Mouse (Mus musculus) lung, adult 2 months (tissue): Measurements from ENCODE around the gene Tmem121. TPM values are rescaled to one million over a fixed set of nuclear protein-coding genes. Genes with fewer than 3 reads are reported as not detected.

Experiments
- DNase-seq: peaks from one replicate; pipeline ENCODE4 v3.0.0; 2022
- H3K4me1 ChIP-seq: fragments of 200-500 bp; 2 replicates; pipeline ENCODE4 v1.6.1; 2011; ENCODE audit warnings: low read length; ENCODE audit not compliant: control insufficient read depth, insufficient read depth
- H3K4me3 ChIP-seq: fragments of 200-500 bp; replicated peaks from 2 replicates; pipeline ENCODE3; 2011; ENCODE audit warnings: low read depth, mild to moderate bottlenecking, control low read depth, low read length; ENCODE audit errors: extremely low read depth
- CTCF ChIP-seq: fragments of 200-500 bp; IDR thresholded peaks from 2 replicates; pipeline ENCODE4 v1.5.1; 2011; ENCODE audit warnings: mild to moderate bottlenecking, low read length, control low read depth; ENCODE audit not compliant: insufficient read depth
- POLR2A ChIP-seq: fragments of 200-500 bp; IDR thresholded peaks from 2 replicates; pipeline ENCODE4 v1.6.1; 2011; ENCODE audit warnings: low read depth, mild to moderate bottlenecking, control low read depth, low read length, borderline replicate concordance; ENCODE audit errors: extremely low read depth
- WGBS: fragments of 180-500 bp; shearing (Covaris S2); methylation state at CpG from one replicate; pipeline ENCODE4 v1.1.7; 2018; 5-methylcytosine and 5-hydroxymethylcytosine counted together
- polyA plus RNA-seq: library from polyadenylated mRNA; depleted of rRNA; stranded (reverse); fragments of >200 nt; gene quantifications from 2 replicates; pipeline ENCODE4 v1.2.3, GENCODE M21; 2012

The Tmem121 gene
- polyA plus RNA-seq, 1 experiment: 0.52 TPM

GRCm38 (mm10) chr12:113155887-113156539 lies 29.7 kb upstream of the Tmem121 start, which contains the start of gene Tedc1:
Gene Tedc1, plus strand, starts transcription at chr12:113156421.
- TF ChIP-seq CTCF: peak; percentile 74
- peak; percentile 11; the same call in 1 of the 2 replicates for TF ChIP-seq POLR2A
- WGBS: under 1% methylated on average over 46 of the region's 46 CpGs
- H3K4me3 ChIP-seq: peak within 1 kb of the TSS; percentile 53
- peaks cover 11% of the 10 kb centered on the region for H3K4me1 ChIP-seq
- DNase-seq: peak; percentile 99

- no peak for DNase-seq
Observed at GRCm38 (mm10) chr12:113156540-113156929, 29.2 kb upstream of the Tmem121 start.

GRCm38 (mm10) chr12:113157002-113157401 lies 28.7 kb upstream of the Tmem121 start:
- no peak for TF ChIP-seq CTCF
- no peak for TF ChIP-seq POLR2A
- WGBS: 36% methylated on average over 8 of the region's 8 CpGs
- no peak for DNase-seq
- H3K4me1 ChIP-seq: peaks cover 7% of the 10 kb centered on the region
- no peak overlapping the region for H3K4me3 ChIP-seq

More at GRCm38 (mm10) chr12:113156540-113156929, 29.2 kb upstream of the Tmem121 start:
- peaks cover 7% of the 10 kb centered on the region for H3K4me1 ChIP-seq
- peak overlapping the region; percentile 53 for H3K4me3 ChIP-seq
- TF ChIP-seq POLR2A: no peak
- no peak for TF ChIP-seq CTCF
- WGBS: 2% methylated on average over 23 of the region's 23 CpGs

GRCm38 (mm10) chr12:113157521-113157920 lies 28.2 kb upstream of the Tmem121 start:
- DNase-seq: no peak
- 82% methylated on average over 8 of the region's 8 CpGs for WGBS
- peaks cover 7% of the 10 kb centered on the region for H3K4me1 ChIP-seq
- H3K4me3 ChIP-seq: no peak overlapping the region
- TF ChIP-seq CTCF (no peak), POLR2A (no peak)

- TF ChIP-seq CTCF: no peak
- no peak for TF ChIP-seq POLR2A
- DNase-seq: no peak
- 90% methylated on average over 8 of the region's 8 CpGs for WGBS
- no peak overlapping the region for H3K4me3 ChIP-seq
- H3K4me1 ChIP-seq: peaks cover 7% of the 10 kb centered on the region
Observed at GRCm38 (mm10) chr12:113157971-113158370, 27.8 kb upstream of the Tmem121 start.

- 86% methylated on average over 11 of the region's 11 CpGs for WGBS
- DNase-seq: no peak
- Histone ChIP-seq H3K4me1 (no peaks in the 10 kb centered on the region), H3K4me3 (no peak overlapping the region)
- no peak for TF ChIP-seq POLR2A
- TF ChIP-seq CTCF: no peak
Observed at GRCm38 (mm10) chr12:113163561-113164006, 22.1 kb upstream of the Tmem121 start.

- TF ChIP-seq CTCF: no peak
- TF ChIP-seq POLR2A: no peak
- Histone ChIP-seq H3K4me1 (no peaks in the 10 kb centered on the region), H3K4me3 (no peak overlapping the region)
- DNase-seq: no peak
- WGBS: 70% methylated on average over 9 of the region's 9 CpGs
Observed at GRCm38 (mm10) chr12:113168031-113168536, 17.6 kb upstream of the Tmem121 start.

GRCm38 (mm10) chr12:113176960-113177725 lies 8.6 kb upstream of the Tmem121 start:
- no peak for TF ChIP-seq CTCF
- no peak for TF ChIP-seq POLR2A
- DNase-seq: no peak
- Histone ChIP-seq H3K4me1 (no peaks in the 10 kb centered on the region), H3K4me3 (no peak overlapping the region)
- WGBS: 83% methylated on average over 18 of the region's 18 CpGs

- Histone ChIP-seq H3K4me1 (no peaks in the 10 kb centered on the region), H3K4me3 (no peak overlapping the region)
- DNase-seq: no peak
- WGBS: 44% methylated on average over 4 of the region's 4 CpGs
- no peak for TF ChIP-seq CTCF
Observed at GRCm38 (mm10) chr12:113181020-113181419, 4.7 kb upstream of the Tmem121 start.

GRCm38 (mm10) chr12:113184945-113185344 lies 785 bp upstream of the Tmem121 start:
- Histone ChIP-seq H3K4me3 (no peak overlapping the region), H3K4me1 (peaks cover 3% of the 10 kb centered on the region; the same call in 1 of the 2 replicates)
- 68% methylated on average over 5 of the region's 5 CpGs for WGBS
- TF ChIP-seq CTCF (no peak), POLR2A (no peak)
- no peak for DNase-seq
